7 mouse cellular contexts compared by ENCODE assay signal in the genomic region with DNA sequence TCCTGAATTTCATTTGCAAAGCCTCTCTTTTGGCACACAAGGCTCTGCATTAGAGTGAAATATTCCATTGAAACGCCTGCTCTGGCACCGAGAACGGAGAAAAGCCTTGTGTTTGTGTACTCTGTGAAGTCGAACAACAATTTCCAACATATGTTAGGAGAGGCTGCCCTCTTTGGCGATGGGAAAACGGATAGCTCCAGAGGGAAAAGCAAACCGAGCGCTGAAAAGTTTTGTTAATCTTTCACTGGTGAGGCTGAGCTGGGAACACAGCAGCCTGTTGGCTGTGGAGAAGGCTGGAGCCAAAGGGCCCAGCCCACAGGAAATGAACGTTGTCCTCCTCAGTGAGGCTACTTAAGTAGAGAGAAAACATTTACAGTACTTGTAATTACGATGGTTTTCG.
DNase-seq lines count a peak whose midpoint lies in the region; ATAC-seq lines count a peak whose summit lies in the region.

No protein-coding gene starts in this region.

- H3K9me3 ChIP-seq in midbrain, embryonic 14.5 days (ENCODE audit: control insufficient read depth, low read length) = no peaks in the 10 kb centered on the region
- H3K9me3 ChIP-seq in midbrain, embryonic 10.5 days (replicated peaks) = no peaks in the 10 kb centered on the region
- no peaks in the 10 kb centered on the region for H3K9me3 ChIP-seq in limb, embryonic 13.5 days

- no peak overlapping the region for H3K4me2 ChIP-seq in midbrain, embryonic 14.5 days (ENCODE audit: low read length)
- H3K4me2 ChIP-seq in limb, embryonic 13.5 days (replicated peaks) = peak overlapping the region; percentile 44

- H3K27me3 ChIP-seq in midbrain, embryonic 14.5 days (ENCODE audit: control insufficient read depth, insufficient read depth, low read length) = no peaks in the 10 kb centered on the region
- H3K27me3 ChIP-seq in midbrain, embryonic 10.5 days (ENCODE audit: low read depth, poor library complexity, severe bottlenecking) = no peaks in the 10 kb centered on the region
- H3K27me3 ChIP-seq in limb, embryonic 13.5 days = no peaks in the 10 kb centered on the region

- WGBS in midbrain, embryonic 14.5 days = 58% methylated on average over 11 of the region's 11 CpGs
- 60% methylated on average over 11 of the region's 11 CpGs for WGBS in midbrain, embryonic 10.5 days
- WGBS in limb, embryonic 13.5 days = 10% methylated on average over 11 of the region's 11 CpGs

- no peak for ATAC-seq in midbrain, embryonic 14.5 days (ENCODE audit: low FRiP score, low TSS enrichment)
- ATAC-seq in limb, embryonic 13.5 days (ENCODE audit: low FRiP score, low read depth) = peak; percentile 73; the same call in 1 of the 2 replicates

- no peak overlapping the region for H3K27ac ChIP-seq in midbrain, embryonic 14.5 days (replicated peaks; ENCODE audit: low read depth, low read length)
- no peak overlapping the region for H3K27ac ChIP-seq in midbrain, embryonic 10.5 days (replicated peaks)
- peak overlapping the region; percentile 67; the same call in 1 of the 2 replicates for H3K27ac ChIP-seq in limb, embryonic 13.5 days

- no peaks in the 10 kb centered on the region for H3K4me1 ChIP-seq in midbrain, embryonic 14.5 days (ENCODE audit: control insufficient read depth, insufficient read depth, low read length)
- peaks cover 14% of the 10 kb centered on the region for H3K4me1 ChIP-seq in midbrain, embryonic 10.5 days
- peaks cover 32% of the 10 kb centered on the region for H3K4me1 ChIP-seq in limb, embryonic 13.5 days

- DNase-seq in midbrain, embryonic 14.5 days = peak; percentile 23
- no peak for DNase-seq in midbrain, embryonic 10.5 days (ENCODE audit: low spot score)
- peak; percentile 14 to 22 for DNase-seq in heart, postnatal 10 days
- DNase-seq in yolk sac, embryonic 10.5 days (ENCODE audit: low spot score) = peak; percentile 61
- DNase-seq in spleen, postnatal 4 days (ENCODE audit: low spot score in 2 of 2) = no peak
- no peak for DNase-seq in spleen, postnatal 10 days (ENCODE audit: low spot score in 2 of 2)

- intact Hi-C loops in heart, postnatal 10 days (cut with DNase I) = no loop called here

- H3K36me3 ChIP-seq in midbrain, embryonic 14.5 days (ENCODE audit: control insufficient read depth, insufficient read depth, low read length) = no peaks in the 10 kb centered on the region
- H3K36me3 ChIP-seq in midbrain, embryonic 10.5 days = no peaks in the 10 kb centered on the region
- no peaks in the 10 kb centered on the region for H3K36me3 ChIP-seq in limb, embryonic 13.5 days

- no peak overlapping the region for H3K9ac ChIP-seq in midbrain, embryonic 14.5 days (replicated peaks; ENCODE audit: low read length)
- no peak overlapping the region for H3K9ac ChIP-seq in limb, embryonic 13.5 days

- no peak overlapping the region for H3K4me3 ChIP-seq in midbrain, embryonic 14.5 days (replicated peaks; ENCODE audit: low read depth, low read length)
- no peak overlapping the region for H3K4me3 ChIP-seq in midbrain, embryonic 10.5 days
- peak overlapping the region; percentile 10; the same call in 1 of the 2 replicates for H3K4me3 ChIP-seq in limb, embryonic 13.5 days

Comparison
In these comparisons a context has a peak if more than half of its experiments do, and no peak if none do; other contexts are left out.
1. DNase-seq: peak in midbrain, embryonic 14.5 days (single experiment), heart, postnatal 10 days (2 of 2) and yolk sac, embryonic 10.5 days (single experiment); none in midbrain, embryonic 10.5 days (single experiment), spleen, postnatal 4 days (0 of 2) and spleen, postnatal 10 days (0 of 2).